Mouse (Mus musculus) spleen, adult 2 months (tissue): ENCODE measurements around the gene Klhl40. TPM values are rescaled to one million over a fixed set of nuclear protein-coding genes. Genes with fewer than 3 reads are reported as not detected.
A peak's percentile ranks its signal among the peaks of the same experiment; 100 is the strongest.

Experiments used
- DNase-seq, 2 experiments: peaks; one replicate each; pipeline versions ENCODE4 v3.0.0 to v3.0.0-alpha.2; 2012 to 2021; ENCODE audit warnings: low spot score in 2 of 2, low read depth in 1 of 2
- H3K27ac ChIP-seq: fragments of 200-500 bp; 2 replicates; pipeline ENCODE4 v1.5.1; 2012; ENCODE audit warnings: low read length, inconsistent platforms; ENCODE audit not compliant: insufficient read depth
- H3K27me3 ChIP-seq: fragments of 200-500 bp; 2 replicates; pipeline ENCODE4 v1.6.1; 2012; ENCODE audit warnings: mild to moderate bottlenecking, moderate library complexity, low read length, inconsistent platforms; ENCODE audit not compliant: control insufficient read depth, insufficient read depth
- H3K36me3 ChIP-seq: fragments of 200-500 bp; 2 replicates; pipeline ENCODE4 v1.6.1; 2012; ENCODE audit warnings: mild to moderate bottlenecking, low read length, inconsistent platforms; ENCODE audit not compliant: control insufficient read depth, insufficient read depth
- H3K4me1 ChIP-seq: fragments of 200-500 bp; 2 replicates; pipeline ENCODE4 v1.6.1; 2011; ENCODE audit warnings: inconsistent platforms; ENCODE audit not compliant: control insufficient read depth, insufficient read depth, insufficient read length
- H3K4me3 ChIP-seq: fragments of 200-500 bp; 2 replicates; pipeline ENCODE4 v1.5.1; 2011; ENCODE audit warnings: mild to moderate bottlenecking, inconsistent platforms; ENCODE audit not compliant: insufficient read depth, insufficient read length; ENCODE audit errors: extremely low read depth
- CTCF ChIP-seq: fragments of 200-500 bp; IDR thresholded peaks from 2 replicates; pipeline ENCODE4 v1.5.1; 2011; ENCODE audit warnings: mild to moderate bottlenecking, inconsistent platforms; ENCODE audit not compliant: insufficient read depth, insufficient read length, insufficient replicate concordance; ENCODE audit errors: extremely low read depth
- POLR2A ChIP-seq: fragments of 200-500 bp; IDR thresholded peaks from 2 replicates; pipeline ENCODE4 v1.6.1; 2011; ENCODE audit warnings: low read depth, low read length, inconsistent platforms
- WGBS: fragments of 180-500 bp; shearing (Covaris S2); methylation state at CpG from one replicate; pipeline ENCODE4 v1.1.7; 2018; 5-methylcytosine and 5-hydroxymethylcytosine counted together
- polyA plus RNA-seq: library from polyadenylated mRNA; depleted of rRNA; stranded (reverse); fragments of >200 nt; gene quantifications from 2 replicates; pipeline ENCODE4 v1.2.3, GENCODE M21; 2012

The Klhl40 gene
- polyA plus RNA-seq, 1 experiment = not detected

- no peak overlapping the region for H3K27ac ChIP-seq
- no peaks in the 10 kb centered on the region for H3K36me3 ChIP-seq
- H3K4me1 ChIP-seq = no peaks in the 10 kb centered on the region
- no peak for TF ChIP-seq CTCF
- no peak for TF ChIP-seq POLR2A
- no peak overlapping the region for H3K4me3 ChIP-seq
- 17% methylated on average over 54 of the region's 54 CpGs for WGBS
- DNase-seq = no peak
- H3K27me3 ChIP-seq = 0 out of 2 replicates have a peak, but pooled peaks cover 2% of the 10 kb centered on the region
Observed at GRCm38 (mm10) chr9:121778066-121778624, 738 bp downstream of the Klhl40 start.

GRCm38 (mm10) chr9:121784801-121785200 is 7.4 kb downstream of the Klhl40 start:
- H3K4me1 ChIP-seq = no peaks in the 10 kb centered on the region
- no peak overlapping the region for H3K4me3 ChIP-seq
- H3K27me3 ChIP-seq = no peaks in the 10 kb centered on the region
- TF ChIP-seq POLR2A (no peak), CTCF (no peak)
- no peak for DNase-seq
- no peaks in the 10 kb centered on the region for H3K36me3 ChIP-seq
- WGBS = 86% methylated on average over 12 of the region's 12 CpGs
- H3K27ac ChIP-seq = no peak overlapping the region

GRCm38 (mm10) chr9:121785261-121785660 is 7.9 kb downstream of the Klhl40 start:
- no peak for DNase-seq
- H3K27me3 ChIP-seq = no peaks in the 10 kb centered on the region
- TF ChIP-seq CTCF = no peak
- TF ChIP-seq POLR2A = no peak
- no peaks in the 10 kb centered on the region for H3K36me3 ChIP-seq
- no peak overlapping the region for H3K27ac ChIP-seq
- H3K4me3 ChIP-seq = no peak overlapping the region
- 80% methylated on average over 8 of the region's 8 CpGs for WGBS
- no peaks in the 10 kb centered on the region for H3K4me1 ChIP-seq

- Histone ChIP-seq H3K27ac (no peak overlapping the region), H3K36me3 (no peaks in the 10 kb centered on the region), H3K4me3 (no peak overlapping the region), H3K27me3 (no peaks in the 10 kb centered on the region), H3K4me1 (no peaks in the 10 kb centered on the region)
- WGBS = 79% methylated on average over 2 of the region's 2 CpGs
- no peak for DNase-seq
- no peak for TF ChIP-seq CTCF
Observed at GRCm38 (mm10) chr9:121786359-121786758, 9.0 kb downstream of the Klhl40 start.

GRCm38 (mm10) chr9:121791206-121791605 is 13.8 kb downstream of the Klhl40 start:
- H3K27me3 ChIP-seq = no peaks in the 10 kb centered on the region
- no peaks in the 10 kb centered on the region for H3K36me3 ChIP-seq
- 22% methylated on average over 4 of the region's 5 CpGs for WGBS
- H3K4me3 ChIP-seq = no peak overlapping the region
- no peaks in the 10 kb centered on the region for H3K4me1 ChIP-seq
- TF ChIP-seq CTCF (no peak), POLR2A (no peak)
- no peak overlapping the region for H3K27ac ChIP-seq
- peak in 1 of 2 experiments; percentile 11 for DNase-seq

GRCm38 (mm10) chr9:121791757-121792521 is 14.5 kb downstream of the Klhl40 start, which contains the start of gene Hhatl:
Gene Hhatl (minus strand): TSS chr9:121792507.
- H3K4me1 ChIP-seq = no peaks in the 10 kb centered on the region
- no peak for DNase-seq
- H3K36me3 ChIP-seq = no peaks in the 10 kb centered on the region
- H3K27me3 ChIP-seq = no peaks in the 10 kb centered on the region
- 52% methylated on average over 24 of the region's 24 CpGs for WGBS
- H3K4me3 ChIP-seq = no peak within 1 kb of the TSS
- H3K27ac ChIP-seq = no peak within 1 kb of the TSS
- TF ChIP-seq POLR2A (no peak), CTCF (no peak)

GRCm38 (mm10) chr9:121794972-121795539 is 17.6 kb downstream of the Klhl40 start:
- no peaks in the 10 kb centered on the region for H3K27me3 ChIP-seq
- TF ChIP-seq POLR2A (no peak), CTCF (no peak)
- no peak overlapping the region for H3K27ac ChIP-seq
- no peak for DNase-seq
- no peak overlapping the region for H3K4me3 ChIP-seq
- H3K36me3 ChIP-seq = no peaks in the 10 kb centered on the region
- no peaks in the 10 kb centered on the region for H3K4me1 ChIP-seq
- 37% methylated on average over 1 of the region's 1 CpGs for WGBS
